Mouse (Mus musculus) midbrain, postnatal 0 days (tissue): Measurements from ENCODE around the gene Usp25. TPM values are rescaled to one million over a fixed set of nuclear protein-coding genes. Genes with fewer than 3 reads are reported as not detected.

Experiments used
- ATAC-seq: fragments of 200-750 bp; cut with Nextera tagmentation; 2 replicates; pipeline ENCODE4 v1.8.0; 2017; ENCODE audit warnings: moderate number of reproducible peaks, mild to moderate bottlenecking, moderate TSS enrichment, moderate library complexity; ENCODE audit not compliant: low FRiP score
- DNase-seq: peaks from one replicate; pipeline ENCODE4 v3.0.0-alpha.2; 2015; ENCODE audit warnings: low spot score
- H3K27ac ChIP-seq: fragments of 300-500 bp; sonication (generic); 2 replicates; pipeline ENCODE4 v1.5.1; 2014; ENCODE audit warnings: low read depth, mild to moderate bottlenecking, low read length, mixed read lengths
- H3K27me3 ChIP-seq: fragments of 300-500 bp; sonication (generic); 2 replicates; pipeline ENCODE4 v1.6.1; 2014; ENCODE audit warnings: low read length, control low read depth, mixed read lengths; ENCODE audit not compliant: insufficient read depth
- H3K36me3 ChIP-seq: fragments of 300-500 bp; sonication (generic); 2 replicates; pipeline ENCODE4 v1.6.1; 2014; ENCODE audit warnings: low read length, control low read depth, mixed read lengths; ENCODE audit not compliant: insufficient read depth
- H3K4me1 ChIP-seq: fragments of 300-500 bp; sonication (generic); 2 replicates; pipeline ENCODE4 v1.6.1; 2014; ENCODE audit warnings: mild to moderate bottlenecking, control low read depth, antibody characterized with exemption, low read length, mixed read lengths; ENCODE audit not compliant: insufficient read depth
- H3K4me2 ChIP-seq: fragments of 300-500 bp; sonication (generic); 2 replicates; pipeline ENCODE4 v1.6.1; 2014; ENCODE audit warnings: low read depth, mild to moderate bottlenecking, low read length, mixed read lengths; ENCODE audit not compliant: poor library complexity, severe bottlenecking
- H3K4me3 ChIP-seq: fragments of 300-500 bp; sonication (generic); 2 replicates; pipeline ENCODE4 v1.5.1; 2014; ENCODE audit warnings: low read depth, mild to moderate bottlenecking, low read length, moderate library complexity
- H3K9ac ChIP-seq: fragments of 300-500 bp; sonication (generic); replicated peaks from 2 replicates; pipeline ENCODE4 v1.6.1; 2014; ENCODE audit warnings: mild to moderate bottlenecking, low read length, moderate library complexity, mixed read lengths; ENCODE audit not compliant: poor library complexity, severe bottlenecking
- H3K9me3 ChIP-seq: fragments of 300-500 bp; sonication (generic); 2 replicates; pipeline ENCODE4 v1.6.1; 2016; ENCODE audit warnings: low read length, control low read depth
- CTCF ChIP-seq: IDR thresholded peaks from 2 replicates; pipeline ENCODE4 v1.5.1; 2016; ENCODE audit warnings: antibody characterized with exemption, mild to moderate bottlenecking
- WGBS: fragments of 180-500 bp; shearing (Covaris S2); extraction: QIAGEN DNeasy Blood & Tissue Kit; methylation state at CpG from one replicate; pipeline ENCODE4 v1.1.7; 2014; 5-methylcytosine and 5-hydroxymethylcytosine counted together
- polyA plus RNA-seq: library from polyadenylated mRNA; unstranded; fragments of >200 nt; fragmentation: Nextera tagmentation; extraction: Ambion mirVana; gene quantifications from 2 replicates; pipeline ENCODE4 v1.2.1, GENCODE M21; 2015
- total RNA-seq: library from RNA; depleted of rRNA; stranded (reverse); fragments of >200 nt; gene quantifications from 2 replicates; pipeline ENCODE4 v1.2.3, GENCODE M21; 2014; rRNA removed

Gene Usp25
- total RNA-seq (12.6 and 21.9 TPM in 2 replicates), polyA plus RNA-seq (6.1 and 6.8 TPM in 2 replicates)

DNA sequence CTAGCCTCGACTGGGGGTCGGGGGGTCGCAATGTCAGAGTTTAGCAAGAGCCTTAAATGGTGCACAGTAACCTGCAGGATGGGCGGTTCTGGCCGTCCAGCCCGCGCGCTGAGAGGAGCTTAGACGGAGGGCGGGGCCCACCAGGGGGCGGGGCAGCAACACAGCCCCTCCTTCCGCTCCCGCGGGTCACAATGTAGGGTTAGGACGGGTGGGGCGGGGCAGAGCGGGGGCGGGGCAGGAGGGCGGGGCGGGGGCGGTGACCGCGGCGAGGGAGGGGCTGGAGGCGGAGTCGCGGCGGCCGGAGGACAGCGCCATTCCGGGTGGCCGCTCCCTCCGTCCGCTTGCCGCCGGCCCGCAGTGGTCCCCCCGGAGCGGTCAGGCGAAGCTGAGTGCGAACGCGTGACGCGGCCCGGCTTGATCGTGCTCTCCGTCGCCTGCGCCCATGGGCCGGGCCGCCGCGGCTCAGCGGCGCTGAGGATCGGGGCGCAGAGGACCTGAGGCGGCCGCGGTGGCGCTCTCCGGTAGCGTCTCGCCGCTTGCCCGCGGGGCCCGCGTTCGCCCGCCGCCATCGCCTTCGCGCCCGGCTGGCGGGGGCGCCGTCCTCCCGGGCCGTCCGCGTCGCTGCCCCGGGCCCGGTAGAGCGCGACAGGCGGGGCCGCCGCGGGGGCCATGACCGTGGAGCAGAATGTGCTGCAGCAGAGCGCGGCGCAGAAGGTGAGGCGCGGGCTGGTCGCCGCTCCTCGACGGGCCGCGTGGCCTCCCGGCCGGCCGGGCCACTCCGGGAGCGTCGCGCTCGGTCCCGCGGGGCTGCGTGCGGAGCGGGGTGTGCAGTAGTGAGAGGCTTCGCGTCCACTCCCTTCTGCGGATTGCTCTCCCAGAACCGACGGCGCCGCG, at the start of gene Usp25:
Gene Usp25 (plus strand): TSS at position 280 of the 894 bp plus-strand sequence.
- no peaks in the 10 kb centered on the region for H3K9me3 ChIP-seq
- no peaks in the 10 kb centered on the region for H3K4me1 ChIP-seq
- peak; percentile 74 for DNase-seq
- H3K4me2 ChIP-seq = peak within 1 kb of the TSS; percentile 82
- peak within 1 kb of the TSS; percentile 90 for H3K4me3 ChIP-seq
- H3K27ac ChIP-seq = peak within 1 kb of the TSS; percentile 76
- H3K27me3 ChIP-seq = no peaks in the 10 kb centered on the region
- H3K9ac ChIP-seq = peak within 1 kb of the TSS; percentile 87
- TF ChIP-seq CTCF = no peak
- under 1% methylated on average over 90 of the region's 126 CpGs for whole genome bisulfite sequencing
- H3K36me3 ChIP-seq = no peaks in the 10 kb centered on the region
- peak; percentile 91 for ATAC-seq

DNA sequence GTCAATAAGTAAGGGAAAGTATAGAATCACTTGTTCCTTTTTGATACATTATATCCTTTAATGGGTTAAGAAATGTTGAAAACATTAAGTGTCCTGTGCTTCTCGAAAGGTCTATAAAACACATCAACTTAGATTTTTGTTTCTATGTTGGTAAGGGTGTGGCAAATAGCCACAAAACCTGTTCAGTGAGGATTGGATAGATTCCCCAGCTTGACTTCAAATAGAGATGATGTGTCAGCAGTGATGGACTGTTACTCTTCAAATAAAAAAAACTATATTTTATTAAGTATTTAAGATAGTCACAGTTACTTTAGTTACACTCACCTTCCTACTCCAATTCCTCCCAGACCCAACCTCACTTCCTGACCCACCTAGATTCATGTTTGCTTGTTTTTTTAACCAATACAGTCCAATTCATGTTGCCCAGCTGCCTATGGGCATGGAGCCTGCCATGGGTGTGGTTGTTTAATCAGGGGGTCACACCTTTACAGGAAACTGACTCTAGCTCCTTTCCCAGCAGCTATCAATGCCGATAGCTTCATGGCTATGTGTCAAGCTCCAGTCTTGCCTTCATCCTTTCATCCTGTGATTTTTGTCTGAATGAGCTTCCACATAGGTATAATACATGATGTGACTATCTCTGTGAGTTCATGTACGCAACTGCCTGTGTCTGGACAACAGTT, 45.8 kb upstream of the Usp25 start:
- Histone ChIP-seq H3K36me3 (no peaks in the 10 kb centered on the region), H3K9ac (no peak overlapping the region), H3K4me2 (no peak overlapping the region), H3K4me3 (no peak overlapping the region), H3K4me1 (no peaks in the 10 kb centered on the region), H3K9me3 (no peaks in the 10 kb centered on the region), H3K27me3 (no peaks in the 10 kb centered on the region), H3K27ac (no peak overlapping the region)
- WGBS = 92% methylated on average over 3 of the region's 3 CpGs
- TF ChIP-seq CTCF = no peak
- ATAC-seq = no peak
- no peak for DNase-seq

DNA sequence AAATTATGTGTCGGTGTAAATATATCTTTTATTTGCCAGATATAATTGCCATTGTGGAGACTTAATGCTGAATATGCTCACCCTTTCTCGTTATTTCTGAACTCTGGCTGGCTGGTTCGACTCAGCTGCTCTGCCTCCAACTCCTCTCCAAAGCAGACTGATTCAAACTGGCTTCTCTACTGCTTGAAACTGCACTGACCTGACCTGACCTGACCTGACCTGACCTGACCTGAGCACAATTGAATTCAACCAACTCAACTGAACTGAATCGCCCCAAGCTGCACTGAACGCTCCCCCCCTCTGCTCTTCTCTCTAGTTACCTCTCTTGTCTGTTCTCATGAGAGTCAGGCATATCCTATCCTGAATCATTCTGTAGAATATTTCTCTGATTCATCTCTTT, 42.3 kb upstream of the Usp25 start:
- Histone ChIP-seq H3K27ac (no peak overlapping the region), H3K36me3 (no peaks in the 10 kb centered on the region), H3K9me3 (no peaks in the 10 kb centered on the region), H3K9ac (no peak overlapping the region), H3K4me1 (no peaks in the 10 kb centered on the region), H3K4me2 (no peak overlapping the region), H3K4me3 (no peak overlapping the region), H3K27me3 (no peaks in the 10 kb centered on the region)
- DNase-seq (no peak), ATAC-seq (no peak)
- WGBS = 30% methylated on average over 5 of the region's 5 CpGs
- TF ChIP-seq CTCF = no peak

DNA sequence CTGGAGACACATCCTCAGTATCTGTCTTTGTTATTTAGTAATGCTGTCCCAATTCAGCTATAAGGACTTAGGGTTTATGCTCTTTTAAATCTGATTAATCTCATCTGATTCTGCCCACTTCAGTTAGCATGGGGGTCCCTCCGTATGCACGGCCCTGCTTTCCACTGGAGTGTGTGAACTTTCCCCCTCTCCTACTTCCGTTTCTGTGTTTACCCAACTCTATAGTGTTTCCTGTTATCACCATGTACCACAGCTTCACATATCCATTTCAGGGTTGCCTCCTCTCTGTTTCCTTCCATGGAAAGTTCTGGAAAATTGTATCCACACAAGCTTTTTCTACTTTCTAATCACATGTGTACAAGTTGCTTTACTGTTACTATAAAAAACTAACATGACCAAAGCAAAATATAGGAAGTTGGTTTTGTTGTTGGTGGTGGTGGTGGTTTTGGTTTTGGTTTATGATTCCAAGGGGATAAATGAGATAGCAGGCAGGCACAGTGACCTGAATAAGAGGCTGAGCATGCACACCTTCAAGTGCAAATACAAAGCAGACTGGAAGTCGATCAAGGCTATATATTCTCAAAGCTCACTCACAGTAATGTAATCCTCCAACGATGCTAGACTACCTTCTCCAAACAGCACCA, 36.6 kb upstream of the Usp25 start:
- H3K4me1 ChIP-seq = no peaks in the 10 kb centered on the region
- ATAC-seq (no peak), DNase-seq (no peak)
- H3K4me3 ChIP-seq = no peak overlapping the region
- no peak overlapping the region for H3K9ac ChIP-seq
- no peaks in the 10 kb centered on the region for H3K27me3 ChIP-seq
- 85% methylated on average over 5 of the region's 5 CpGs for WGBS
- no peak overlapping the region for H3K27ac ChIP-seq
- no peak for TF ChIP-seq CTCF
- H3K4me2 ChIP-seq = no peak overlapping the region
- H3K36me3 ChIP-seq = no peaks in the 10 kb centered on the region
- no peaks in the 10 kb centered on the region for H3K9me3 ChIP-seq

DNA sequence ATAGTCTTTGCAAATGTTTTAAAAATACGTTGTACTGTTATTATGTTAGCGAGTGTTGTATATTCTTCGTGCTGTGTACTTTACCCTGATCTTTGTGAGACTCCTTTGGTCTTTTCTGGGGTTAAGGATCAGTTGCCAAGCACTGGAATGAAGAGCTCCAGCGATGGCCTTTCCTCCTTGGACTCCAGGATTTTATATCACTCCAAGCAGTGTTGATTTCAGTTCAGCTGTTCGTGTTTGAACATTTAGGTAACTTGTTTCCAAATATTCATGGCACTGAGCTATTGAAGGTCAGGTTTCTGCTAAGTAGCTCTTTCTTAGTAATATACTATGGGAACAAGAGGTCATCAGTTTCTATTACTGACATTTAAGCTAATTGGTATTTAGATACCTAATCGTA, 29.8 kb upstream of the Usp25 start:
- ATAC-seq = no peak
- no peak for TF ChIP-seq CTCF
- Histone ChIP-seq H3K9me3 (no peaks in the 10 kb centered on the region), H3K27ac (no peak overlapping the region), H3K9ac (no peak overlapping the region), H3K27me3 (no peaks in the 10 kb centered on the region), H3K36me3 (no peaks in the 10 kb centered on the region), H3K4me2 (no peak overlapping the region), H3K4me3 (no peak overlapping the region), H3K4me1 (no peaks in the 10 kb centered on the region)
- 93% methylated on average over 6 of the region's 6 CpGs for WGBS
- DNase-seq = no peak
